Mouse (Mus musculus): ENCODE measurements at regions not wholly inside any gene's neighbourhood (a gene's known extent, or its start where the extent isn't known, plus 50 kb on each side); places are given as distances from the start of the nearest gene placed in this dataset.
A peak's percentile ranks its signal among the peaks of the same experiment; 100 is the strongest.

- no peak for DNase-seq (ENCODE audit: low spot score)
Observed at GRCm38 (mm10) chr4:74847332-74848053, 430.6 kb downstream of the Dmac1 start.

- peak; percentile 16 for DNase-seq (ENCODE audit: low spot score)
Observed at GRCm38 (mm10) chr4:74798173-74798799, 479.8 kb downstream of the Dmac1 start.

GRCm38 (mm10) chr4:74797456-74797855 is 480.6 kb downstream of the Dmac1 start:
- no peak for DNase-seq (ENCODE audit: low spot score)

GRCm38 (mm10) chr4:74796676-74797075 is 481.4 kb downstream of the Dmac1 start:
- peak; percentile 15 for DNase-seq (ENCODE audit: low spot score)

GRCm38 (mm10) chr4:74747985-74748384 is 505.7 kb downstream of the Kdm4c start:
- peak; percentile 23 for DNase-seq (ENCODE audit: low spot score)

- DNase-seq (ENCODE audit: low spot score), result no peak
Observed at GRCm38 (mm10) chr4:74739642-74740041, 497.3 kb downstream of the Kdm4c start.
